Mouse (Mus musculus): ENCODE data around the gene B430306N03Rik. TPM values are rescaled to one million over a fixed set of nuclear protein-coding genes. Genes with fewer than 3 reads are reported as not detected.
"Not testable (repeated sequence)": the region's sequence is repeated elsewhere in the genome, so short reads cannot be mapped to it uniquely, and the experiment has no call there.

Gene B430306N03Rik
- polyA plus RNA-seq, 1 experiment: 32.4 TPM

GRCm38 (mm10) chr17:48340267-48340666 is 24.3 kb downstream of the B430306N03Rik start:
- WGBS: 86% methylated on average over 1 of the region's 1 CpGs
- no peaks in the 10 kb centered on the region; the same call in 1 of the 2 replicates for H3K4me1 ChIP-seq (ENCODE audit: control insufficient read depth, insufficient read depth, low read length)
- no peak for TF ChIP-seq CTCF (IDR thresholded peaks at IDR 0.05; ENCODE audit: control insufficient read depth, insufficient read depth, low read length)
- TF ChIP-seq POLR2A (IDR thresholded peaks at IDR 0.05; ENCODE audit: borderline replicate concordance, control insufficient read depth, low read depth, low read length): no peak
- H3K27ac ChIP-seq (ENCODE audit: control insufficient read depth, insufficient read depth, low read depth, low read length, poor library complexity): no peak overlapping the region
- H3K4me3 ChIP-seq (replicated peaks; ENCODE audit: control insufficient read depth, low read depth, low read length): no peak overlapping the region

- H3K4me3 ChIP-seq (replicated peaks; ENCODE audit: control insufficient read depth, low read depth, low read length): no peak overlapping the region
- no peak overlapping the region for H3K27ac ChIP-seq (ENCODE audit: control insufficient read depth, insufficient read depth, low read depth, low read length, poor library complexity)
- WGBS: 25% methylated on average over 3 of the region's 3 CpGs
- H3K4me1 ChIP-seq (ENCODE audit: control insufficient read depth, insufficient read depth, low read length): peaks cover 1% of the 10 kb centered on the region; the same call in 1 of the 2 replicates
- TF ChIP-seq CTCF (IDR thresholded peaks at IDR 0.05; ENCODE audit: control insufficient read depth, insufficient read depth, low read length): no peak
- TF ChIP-seq POLR2A (IDR thresholded peaks at IDR 0.05; ENCODE audit: borderline replicate concordance, control insufficient read depth, low read depth, low read length): no peak
Measured at GRCm38 (mm10) chr17:48341947-48342346, 26.0 kb downstream of the B430306N03Rik start.

GRCm38 (mm10) chr17:48343065-48343464 is 27.1 kb downstream of the B430306N03Rik start:
- no peak overlapping the region for H3K27ac ChIP-seq (ENCODE audit: control insufficient read depth, insufficient read depth, low read depth, low read length, poor library complexity)
- 72% methylated on average over 2 of the region's 2 CpGs for WGBS
- no peak for TF ChIP-seq POLR2A (IDR thresholded peaks at IDR 0.05; ENCODE audit: borderline replicate concordance, control insufficient read depth, low read depth, low read length)
- no peak for TF ChIP-seq CTCF (IDR thresholded peaks at IDR 0.05; ENCODE audit: control insufficient read depth, insufficient read depth, low read length)
- no peak overlapping the region for H3K4me3 ChIP-seq (replicated peaks; ENCODE audit: control insufficient read depth, low read depth, low read length)
- H3K4me1 ChIP-seq (ENCODE audit: control insufficient read depth, insufficient read depth, low read length): peaks cover 1% of the 10 kb centered on the region; the same call in 1 of the 2 replicates

GRCm38 (mm10) chr17:48345824-48346223 is 29.9 kb downstream of the B430306N03Rik start:
- WGBS: 68% methylated on average over 4 of the region's 4 CpGs

GRCm38 (mm10) chr17:48346231-48346630 is 30.3 kb downstream of the B430306N03Rik start, which contains the start of gene Trem2:
TSS of gene Trem2 (plus strand) at chr17:48346401.
- Histone ChIP-seq H3K4me1 (ENCODE audit: control insufficient read depth, insufficient read depth, low read length) (peaks cover 1% of the 10 kb centered on the region; the same call in 1 of the 2 replicates), H3K4me3 (replicated peaks; ENCODE audit: control insufficient read depth, low read depth, low read length) (no peak within 1 kb of the TSS), H3K27ac (ENCODE audit: control insufficient read depth, insufficient read depth, low read depth, low read length, poor library complexity) (no peak within 1 kb of the TSS)
- 46% methylated on average over 5 of the region's 5 CpGs for WGBS
- no peak for TF ChIP-seq POLR2A (IDR thresholded peaks at IDR 0.05; ENCODE audit: borderline replicate concordance, control insufficient read depth, low read depth, low read length)
- no peak for TF ChIP-seq CTCF (IDR thresholded peaks at IDR 0.05; ENCODE audit: control insufficient read depth, insufficient read depth, low read length)

More at GRCm38 (mm10) chr17:48345824-48346223, 29.9 kb downstream of the B430306N03Rik start:
- Histone ChIP-seq H3K4me1 (ENCODE audit: control insufficient read depth, insufficient read depth, low read length) (peaks cover 1% of the 10 kb centered on the region; the same call in 1 of the 2 replicates), H3K27ac (ENCODE audit: control insufficient read depth, insufficient read depth, low read depth, low read length, poor library complexity) (no peak overlapping the region), H3K4me3 (replicated peaks; ENCODE audit: control insufficient read depth, low read depth, low read length) (no peak overlapping the region)
- TF ChIP-seq POLR2A (IDR thresholded peaks at IDR 0.05; ENCODE audit: borderline replicate concordance, control insufficient read depth, low read depth, low read length): no peak
- no peak for TF ChIP-seq CTCF (IDR thresholded peaks at IDR 0.05; ENCODE audit: control insufficient read depth, insufficient read depth, low read length)

GRCm38 (mm10) chr17:48346834-48347233 is 30.9 kb downstream of the B430306N03Rik start:
- Histone ChIP-seq H3K4me3 (replicated peaks; ENCODE audit: control insufficient read depth, low read depth, low read length) (no peak overlapping the region), H3K27ac (ENCODE audit: control insufficient read depth, insufficient read depth, low read depth, low read length, poor library complexity) (no peak overlapping the region), H3K4me1 (ENCODE audit: control insufficient read depth, insufficient read depth, low read length) (peaks cover 1% of the 10 kb centered on the region; the same call in 1 of the 2 replicates)
- no peak for TF ChIP-seq CTCF (IDR thresholded peaks at IDR 0.05; ENCODE audit: control insufficient read depth, insufficient read depth, low read length)
- WGBS: 60% methylated on average over 4 of the region's 4 CpGs

- H3K4me3 ChIP-seq (replicated peaks; ENCODE audit: control insufficient read depth, low read depth, low read length): no peak overlapping the region
- WGBS: 33% methylated on average over 2 of the region's 2 CpGs
- H3K4me1 ChIP-seq (ENCODE audit: control insufficient read depth, insufficient read depth, low read length): peaks cover 1% of the 10 kb centered on the region; the same call in 1 of the 2 replicates
Measured at GRCm38 (mm10) chr17:48347287-48347686, 31.3 kb downstream of the B430306N03Rik start.

GRCm38 (mm10) chr17:48350681-48351193 is 34.8 kb downstream of the B430306N03Rik start:
- TF ChIP-seq POLR2A (IDR thresholded peaks at IDR 0.05; ENCODE audit: borderline replicate concordance, control insufficient read depth, low read depth, low read length): no peak
- TF ChIP-seq CTCF (IDR thresholded peaks at IDR 0.05; ENCODE audit: control insufficient read depth, insufficient read depth, low read length): no peak
- no peak overlapping the region for H3K27ac ChIP-seq (ENCODE audit: control insufficient read depth, insufficient read depth, low read depth, low read length, poor library complexity)
- H3K4me1 ChIP-seq (ENCODE audit: control insufficient read depth, insufficient read depth, low read length): peaks cover 1% of the 10 kb centered on the region; the same call in 1 of the 2 replicates
- 89% methylated on average over 5 of the region's 5 CpGs for WGBS
- no peak overlapping the region for H3K4me3 ChIP-seq (replicated peaks; ENCODE audit: control insufficient read depth, low read depth, low read length)

More at GRCm38 (mm10) chr17:48347287-48347686, 31.3 kb downstream of the B430306N03Rik start:
- H3K27ac ChIP-seq (ENCODE audit: control insufficient read depth, insufficient read depth, low read depth, low read length, poor library complexity): no peak overlapping the region
- no peak for TF ChIP-seq POLR2A (IDR thresholded peaks at IDR 0.05; ENCODE audit: borderline replicate concordance, control insufficient read depth, low read depth, low read length)

GRCm38 (mm10) chr17:48352976-48353375 is 37.0 kb downstream of the B430306N03Rik start:
- 85% methylated on average over 7 of the region's 7 CpGs for WGBS

More at GRCm38 (mm10) chr17:48352976-48353375, 37.0 kb downstream of the B430306N03Rik start:
- H3K4me3 ChIP-seq (replicated peaks; ENCODE audit: control insufficient read depth, low read depth, low read length); H3K27ac ChIP-seq (ENCODE audit: control insufficient read depth, insufficient read depth, low read depth, low read length, poor library complexity); H3K4me1 ChIP-seq (ENCODE audit: control insufficient read depth, insufficient read depth, low read length): not testable (repeated sequence)
